Mouse (Mus musculus): Measurements from ENCODE around the gene 1520401A03Rik. TPM values are rescaled to one million over a fixed set of nuclear protein-coding genes. Genes with fewer than 3 reads are reported as not detected.
A peak's percentile ranks its signal among the peaks of the same experiment; 100 is the strongest.
"Not testable (repeated sequence)": the region's sequence is repeated elsewhere in the genome, so short reads cannot be mapped to it uniquely, and the experiment has no call there.

The 1520401A03Rik gene
- total RNA-seq (2015; ENCODE audit: low replicate concordance) (not detected in 2 replicates), total RNA-seq (2017; ENCODE audit: low replicate concordance) (not detected in 2 replicates)

- ATAC-seq (replicated peaks; ENCODE audit: low FRiP score, poor library complexity, severe bottlenecking), result no peak
Observed at GRCm38 (mm10) chr17:23722376-23723125, at the start of gene 1520401A03Rik. TSS of gene 1520401A03Rik (minus strand) at chr17:23722783.

DNA sequence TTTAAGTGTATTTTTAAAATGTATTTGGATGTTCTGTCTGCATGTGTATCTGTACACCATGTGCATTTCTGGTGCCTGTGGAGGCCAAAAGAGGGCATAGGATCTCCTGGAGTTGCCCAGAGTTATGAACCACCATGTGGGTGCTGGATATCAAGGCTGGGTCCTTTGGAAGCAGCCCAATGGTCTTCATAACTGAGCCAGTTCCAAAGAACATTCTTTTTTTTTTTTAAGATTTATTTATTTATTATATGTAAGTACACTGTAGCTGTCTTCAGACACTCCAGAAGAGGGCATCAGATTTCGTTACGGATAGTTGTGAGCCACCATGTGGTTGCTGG, 49.6 kb upstream of the 1520401A03Rik start:
- not testable (repeated sequence) for ATAC-seq (replicated peaks; ENCODE audit: low FRiP score, poor library complexity, severe bottlenecking)

DNA sequence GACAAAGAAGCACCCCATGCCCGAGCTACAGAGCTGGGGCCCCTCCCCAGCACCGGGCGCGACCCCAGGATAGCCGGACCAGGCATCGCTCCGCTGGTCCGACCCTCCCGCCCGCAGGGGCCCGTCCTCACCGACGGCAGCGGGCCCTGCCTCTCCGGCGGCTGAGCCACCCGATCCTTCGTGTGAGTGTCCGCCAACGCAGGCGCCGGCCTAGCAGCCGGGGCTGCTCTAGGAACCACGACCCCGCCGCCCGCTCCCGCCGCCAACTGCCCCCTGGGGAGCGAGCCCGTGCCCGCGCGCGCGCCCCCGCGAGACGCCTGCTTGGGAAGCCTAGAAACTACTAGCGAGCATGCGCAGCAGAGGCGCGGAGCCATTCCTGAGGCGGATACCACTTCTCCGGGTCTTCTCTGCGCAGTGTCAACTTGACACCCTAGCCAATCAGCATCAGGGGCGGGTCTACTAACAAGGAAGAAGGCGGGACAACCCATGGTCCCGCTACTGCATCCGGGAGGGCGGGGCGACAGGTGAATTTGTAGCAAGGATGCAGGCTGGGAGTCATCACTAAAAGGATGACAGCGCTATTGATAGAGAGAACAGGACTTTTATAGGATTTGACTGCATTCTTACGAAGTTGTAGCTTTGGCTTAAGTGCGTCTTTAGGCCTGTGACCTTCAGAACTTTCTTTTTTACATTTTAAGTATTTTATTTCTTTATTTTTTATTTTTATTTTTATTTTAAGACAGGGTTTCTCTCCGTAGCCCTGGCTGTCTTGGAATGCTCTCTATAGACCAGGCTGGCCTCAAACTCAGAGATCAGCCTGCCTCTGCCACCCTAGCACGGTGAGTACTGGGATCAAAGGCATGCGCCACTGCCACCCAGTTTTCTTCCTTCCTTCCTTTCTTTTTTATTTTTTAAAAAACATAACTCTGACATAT, 49.0 kb upstream of the 1520401A03Rik start, which contains the start of gene Flywch1:
TSS of gene Flywch1 (minus strand) at position 319 of the 935 bp plus-strand sequence.
- ATAC-seq (replicated peaks; ENCODE audit: low FRiP score, poor library complexity, severe bottlenecking), result peak; percentile 99

GRCm38 (mm10) chr17:23770896-23771283, 48.3 kb upstream of the 1520401A03Rik start:
- ATAC-seq (replicated peaks; ENCODE audit: low FRiP score, poor library complexity, severe bottlenecking), result peak; percentile 58

GRCm38 (mm10) chr17:23770493-23770892, 47.9 kb upstream of the 1520401A03Rik start:
- ATAC-seq (replicated peaks; ENCODE audit: low FRiP score, poor library complexity, severe bottlenecking), result peak; percentile 3; the same call in 1 of the 2 replicates

DNA sequence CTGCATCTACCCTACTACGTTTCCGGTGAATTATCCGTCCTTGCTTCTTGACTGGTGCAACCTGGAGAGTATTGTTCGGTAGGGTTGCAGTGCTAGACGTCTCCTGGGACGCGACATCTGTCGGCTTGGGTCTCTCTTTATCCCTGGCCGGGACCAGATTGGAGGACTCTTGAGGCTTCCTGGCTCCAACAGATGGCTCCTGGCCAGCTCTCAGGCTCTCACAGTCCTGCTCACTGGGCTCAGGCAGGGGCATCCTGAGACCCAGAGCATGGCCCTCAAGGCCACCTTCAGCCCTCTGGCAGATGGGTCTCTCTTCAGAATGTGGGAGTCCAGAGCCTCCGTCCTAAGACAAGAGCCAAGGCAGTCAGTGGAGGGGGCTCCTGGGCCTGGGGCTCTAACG, 40.4 kb upstream of the 1520401A03Rik start:
- no peak for ATAC-seq (replicated peaks; ENCODE audit: low FRiP score, poor library complexity, severe bottlenecking)

DNA sequence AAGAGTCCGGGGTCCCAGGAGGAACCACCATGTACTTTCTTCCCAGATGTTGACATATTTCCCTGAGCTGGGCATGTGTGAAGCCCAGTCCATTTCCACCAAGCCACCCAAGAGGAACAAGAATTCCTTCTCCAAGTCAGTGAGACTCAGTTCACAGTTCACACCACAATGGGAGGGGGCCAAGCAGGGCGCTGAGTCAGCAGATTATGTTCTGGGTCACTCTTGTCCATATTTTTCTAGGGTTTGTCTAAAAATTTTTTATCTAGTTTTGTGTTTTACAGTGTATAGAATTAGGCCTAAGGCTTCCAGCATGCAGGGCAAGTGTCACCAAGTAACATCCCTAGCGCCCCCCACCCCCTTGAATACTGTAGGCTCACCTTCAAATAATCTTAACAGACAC, 38.6 kb upstream of the 1520401A03Rik start:
- ATAC-seq (replicated peaks; ENCODE audit: low FRiP score, poor library complexity, severe bottlenecking), result no peak

- ATAC-seq (replicated peaks; ENCODE audit: low FRiP score, poor library complexity, severe bottlenecking), result no peak
Observed at GRCm38 (mm10) chr17:23760231-23760630, 37.6 kb upstream of the 1520401A03Rik start.

DNA sequence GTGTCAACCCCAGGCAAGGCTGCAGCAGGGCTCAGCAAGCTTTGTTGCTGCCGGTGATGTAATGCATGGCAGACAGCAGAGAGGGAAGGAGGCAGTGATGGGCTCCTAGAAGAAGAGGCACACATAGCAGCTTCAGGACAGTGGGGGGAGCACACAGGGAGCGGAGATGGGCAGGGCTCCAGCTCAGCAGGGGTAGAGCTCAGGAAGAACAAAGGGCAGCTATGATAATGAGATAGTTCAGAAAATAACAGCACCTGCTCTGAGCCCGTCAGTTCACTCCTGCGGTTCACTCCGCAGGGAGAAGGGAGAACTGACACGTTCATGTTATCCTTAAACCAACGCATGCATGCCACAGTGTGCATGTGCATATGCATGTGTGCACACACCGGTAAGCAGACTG, 36.2 kb upstream of the 1520401A03Rik start:
- ATAC-seq (replicated peaks; ENCODE audit: low FRiP score, poor library complexity, severe bottlenecking), result no peak

DNA sequence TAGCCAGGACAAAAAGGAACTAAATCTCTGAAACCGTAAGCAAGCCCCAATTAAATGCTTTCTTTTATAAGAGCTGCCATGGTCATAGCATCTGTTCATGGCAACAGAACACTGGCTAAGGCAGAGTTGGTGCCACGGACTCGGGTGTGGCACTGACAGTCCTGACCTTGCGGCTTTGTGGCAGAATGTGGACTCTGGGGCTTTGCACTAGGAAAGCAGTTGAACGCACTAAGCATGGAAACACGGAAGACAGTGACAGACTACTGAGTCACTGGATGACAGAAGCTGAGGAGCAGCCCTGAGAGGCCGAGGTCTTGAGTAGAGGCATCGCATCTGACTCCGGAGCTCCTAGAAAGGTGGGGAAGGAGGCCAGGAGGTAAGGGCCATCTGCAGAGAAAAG, 35.0 kb upstream of the 1520401A03Rik start:
- ATAC-seq (replicated peaks; ENCODE audit: low FRiP score, poor library complexity, severe bottlenecking), result no peak

- no peak for ATAC-seq (replicated peaks; ENCODE audit: low FRiP score, poor library complexity, severe bottlenecking)
Observed at GRCm38 (mm10) chr17:23755689-23756088, 33.1 kb upstream of the 1520401A03Rik start.

- ATAC-seq (replicated peaks; ENCODE audit: low FRiP score, poor library complexity, severe bottlenecking), result no peak
Observed at GRCm38 (mm10) chr17:23749400-23750191, 27.0 kb upstream of the 1520401A03Rik start.

GRCm38 (mm10) chr17:23748631-23749391, 26.2 kb upstream of the 1520401A03Rik start:
- peak; percentile 73 for ATAC-seq (replicated peaks; ENCODE audit: low FRiP score, poor library complexity, severe bottlenecking)

DNA sequence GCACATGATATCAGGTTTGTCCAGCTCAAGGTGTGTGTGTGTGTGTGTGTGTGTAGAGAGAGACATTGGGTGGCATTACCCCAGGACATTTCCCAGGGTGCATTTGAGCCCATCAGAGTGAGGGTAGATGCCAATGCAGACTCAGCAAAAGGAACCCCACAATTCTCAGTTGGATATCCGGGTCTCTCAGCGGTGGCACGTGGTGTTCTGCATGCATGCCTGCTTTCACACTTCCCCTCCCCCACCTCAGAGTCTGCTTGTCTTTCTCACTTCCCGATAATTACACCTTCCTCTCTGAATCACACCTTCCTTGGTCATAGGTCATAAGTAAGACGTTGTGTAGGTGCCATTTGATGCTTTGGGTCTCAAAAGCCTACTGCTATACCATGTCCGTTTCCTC, 25.4 kb upstream of the 1520401A03Rik start:
- no peak for ATAC-seq (replicated peaks; ENCODE audit: low FRiP score, poor library complexity, severe bottlenecking)

- no peak for ATAC-seq (replicated peaks; ENCODE audit: low FRiP score, poor library complexity, severe bottlenecking)
Observed at GRCm38 (mm10) chr17:23747471-23747870, 24.9 kb upstream of the 1520401A03Rik start.

DNA sequence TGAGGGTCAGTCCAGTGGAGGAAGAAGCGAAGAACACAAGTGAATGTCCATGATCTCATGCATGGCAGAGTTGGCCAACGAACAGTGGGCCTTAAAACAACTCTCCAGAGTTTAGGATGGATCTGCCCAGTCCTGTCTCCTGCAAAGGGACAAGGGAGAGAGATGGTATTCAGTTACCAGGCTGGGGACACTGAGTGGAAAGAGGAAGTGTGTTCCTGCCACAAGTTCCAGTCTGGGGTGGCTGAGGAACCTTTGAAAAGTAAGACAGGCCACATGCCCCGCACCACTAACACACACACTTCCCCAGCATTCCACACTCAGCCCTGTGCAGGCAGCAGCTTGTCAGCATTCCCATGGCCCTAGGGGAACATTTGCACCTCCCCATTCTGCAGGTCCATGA, 24.2 kb upstream of the 1520401A03Rik start:
- no peak for ATAC-seq (replicated peaks; ENCODE audit: low FRiP score, poor library complexity, severe bottlenecking)

- no peak for ATAC-seq (replicated peaks; ENCODE audit: low FRiP score, poor library complexity, severe bottlenecking)
Observed at GRCm38 (mm10) chr17:23746311-23746710, 23.7 kb upstream of the 1520401A03Rik start.

DNA sequence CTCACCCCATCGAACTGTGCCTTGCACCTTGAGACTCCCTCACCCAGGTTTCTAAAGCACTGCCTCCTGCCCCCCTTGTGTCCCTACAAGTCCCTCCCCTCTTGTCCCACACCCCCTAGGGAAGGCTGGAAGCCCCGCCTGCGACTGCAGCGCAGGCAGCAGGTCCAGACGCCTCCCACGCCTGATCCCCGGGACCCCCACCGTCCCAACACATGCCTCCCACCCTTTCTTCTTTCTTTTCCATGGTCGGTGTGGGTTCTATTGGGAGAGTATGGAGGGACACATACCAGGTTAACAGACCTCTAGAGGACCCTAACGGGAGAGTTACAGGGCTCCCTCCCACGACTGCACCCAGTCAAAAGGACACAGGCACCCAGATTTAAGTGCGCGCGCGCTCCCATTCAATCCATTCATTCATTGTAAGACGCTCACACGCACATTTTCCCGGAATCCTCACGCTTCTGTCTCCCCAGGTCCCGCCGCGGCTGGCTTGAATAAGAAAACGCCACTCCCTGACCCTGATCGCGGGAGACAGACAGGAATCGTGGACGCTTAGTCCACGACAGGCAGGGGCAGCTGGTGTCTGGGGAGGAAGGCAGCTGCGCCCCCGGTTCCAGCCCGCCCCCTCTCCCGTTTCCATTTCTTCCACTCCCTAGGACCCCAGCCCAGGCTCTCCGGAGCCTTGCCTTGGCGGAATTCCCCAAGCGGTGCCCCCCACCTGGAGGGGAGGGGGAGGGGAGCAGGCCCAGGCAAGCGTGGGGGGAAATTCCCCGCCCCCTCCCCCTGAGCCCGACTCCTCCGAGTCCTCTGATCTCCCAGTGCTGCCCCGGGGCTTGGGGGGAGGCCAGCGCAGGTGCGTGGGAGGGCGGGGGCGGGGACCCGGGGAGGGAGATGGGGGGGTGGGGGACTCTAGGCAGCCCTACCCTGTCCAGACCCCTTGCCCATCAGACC, 23.0 kb upstream of the 1520401A03Rik start, which contains the start of gene Kremen2:
TSS of gene Kremen2 (minus strand) at position 533 of the 951 bp plus-strand sequence.
- no peak for ATAC-seq (replicated peaks; ENCODE audit: low FRiP score, poor library complexity, severe bottlenecking)
